Mouse (Mus musculus): ENCODE data around the gene Syt5.
A peak's percentile ranks its signal among the peaks of the same experiment; 100 is the strongest.

Gene Syt5

DNA sequence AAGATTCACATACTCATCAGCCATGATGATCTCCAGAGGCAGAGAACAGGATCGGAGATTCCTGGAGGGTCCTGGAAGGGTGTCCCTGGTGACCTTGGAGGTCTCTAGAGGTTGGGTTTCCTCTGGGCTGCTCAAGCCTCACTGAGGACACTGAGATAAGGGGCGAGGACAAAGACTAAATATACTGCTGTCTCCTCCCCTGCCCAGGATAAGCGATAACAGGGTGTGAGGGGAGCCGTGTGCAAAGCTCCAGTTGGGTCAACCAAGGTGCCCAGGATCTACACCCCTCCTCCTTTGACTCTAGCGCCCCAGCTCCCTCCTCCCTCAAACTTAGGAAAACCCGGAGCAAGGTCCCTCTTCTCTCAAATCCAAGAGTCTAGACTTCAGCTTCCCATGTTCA is 25.0 kb downstream of the Syt5 start:
- DNase-seq: no peak

DNA sequence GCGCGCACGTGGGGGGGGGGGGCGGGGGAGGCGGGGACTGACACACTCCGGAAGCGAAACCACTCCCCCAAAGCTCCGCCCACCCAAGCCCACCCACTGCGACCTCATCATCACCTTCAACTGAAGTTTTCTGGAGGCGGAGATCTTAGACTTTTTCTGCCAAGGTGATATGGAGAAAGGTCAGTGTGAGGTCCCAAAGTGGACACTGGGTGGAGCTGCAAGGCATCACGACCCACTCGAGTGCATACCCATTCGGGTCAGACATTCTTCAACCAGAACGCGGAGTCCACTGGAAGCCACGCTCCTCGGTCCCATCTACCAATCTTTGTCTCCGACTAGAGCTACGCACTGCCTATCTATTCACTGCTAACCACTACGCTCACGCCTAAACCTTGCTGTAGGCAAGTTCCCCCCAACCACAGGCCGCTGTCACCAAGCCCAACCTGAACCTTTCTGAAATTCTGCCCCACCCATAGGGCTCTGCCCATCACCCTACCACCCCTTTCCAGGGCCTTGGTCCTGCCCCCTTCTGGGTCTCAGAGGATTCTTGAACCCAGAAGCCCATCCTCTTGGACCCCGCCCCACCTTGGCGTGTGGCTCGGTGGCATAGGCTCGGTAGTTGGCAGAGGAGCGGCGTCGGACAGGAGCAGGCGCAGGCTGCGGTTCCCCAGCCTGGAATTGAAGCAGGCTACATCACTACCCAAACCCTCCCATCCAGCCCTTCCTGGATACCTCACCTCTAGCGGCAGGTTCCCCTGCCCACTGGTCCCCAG is 25.9 kb downstream of the Syt5 start:
- peak in 1 of 2 experiments; percentile 14 for DNase-seq

DNA sequence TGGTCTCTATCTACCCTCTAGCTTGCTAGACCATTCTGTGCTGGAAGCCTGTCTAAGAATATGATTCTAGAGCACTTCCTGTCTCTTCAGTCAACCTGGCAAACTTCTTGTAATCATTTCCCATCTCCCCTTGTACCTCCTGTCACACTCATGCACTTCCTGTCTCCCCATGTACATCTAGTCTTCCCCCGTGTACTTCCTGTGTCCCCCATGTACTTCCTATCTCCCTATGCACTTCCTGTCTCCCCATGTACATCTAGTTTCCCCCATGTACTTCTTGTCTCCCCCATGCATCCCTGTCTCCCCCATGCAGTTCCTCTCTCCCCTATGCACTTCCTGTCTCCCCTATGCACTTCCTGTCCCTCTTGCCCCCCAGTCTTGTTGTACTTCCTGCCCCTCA is 28.9 kb downstream of the Syt5 start:
- no peak for DNase-seq

DNA sequence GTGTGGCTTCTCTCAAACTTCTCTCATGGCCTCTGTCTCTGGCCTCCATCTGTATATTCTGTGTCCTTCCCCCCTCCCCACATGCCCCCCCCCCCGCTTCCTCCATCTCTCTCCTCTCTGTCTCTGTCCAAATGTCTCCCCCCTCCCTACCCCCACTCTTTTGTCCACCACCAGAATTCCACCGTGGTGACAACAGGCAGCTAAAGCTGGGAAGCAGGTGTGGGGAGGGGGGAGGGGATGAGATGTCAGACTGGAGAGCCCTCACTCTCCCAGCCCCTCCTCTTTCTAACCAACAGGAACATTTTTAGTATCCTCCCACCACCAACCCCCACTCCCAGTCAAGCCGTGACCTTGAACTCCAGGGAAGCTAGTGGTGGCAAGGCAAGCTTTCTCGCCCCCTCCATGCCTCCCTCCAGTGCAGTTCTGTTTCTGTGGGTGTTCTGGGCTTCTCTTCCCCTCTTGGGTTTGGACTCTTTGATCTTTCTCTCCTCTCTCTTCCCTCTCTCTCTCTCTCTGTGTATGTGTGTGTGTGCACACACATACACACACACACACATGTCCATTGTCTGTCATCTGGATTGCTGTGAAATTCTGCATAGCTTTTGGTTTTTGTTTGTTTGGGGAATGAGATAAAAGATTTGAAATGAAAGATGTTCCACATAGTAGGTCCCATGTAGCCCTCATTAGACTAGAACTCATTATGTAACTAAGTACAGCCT is 30.9 kb downstream of the Syt5 start, which contains the start of gene Tnnt1:
Gene Tnnt1, minus strand, starts transcription at position 51 of the 719 bp plus-strand sequence.
- DNase-seq: no peak

- DNase-seq: no peak
These were observed 31.5 kb downstream of the Syt5 start for GRCm38 (mm10) chr7:4515853-4516252.

- no peak for DNase-seq
These were observed 33.3 kb downstream of the Syt5 start for GRCm38 (mm10) chr7:4513829-4514712.

DNA sequence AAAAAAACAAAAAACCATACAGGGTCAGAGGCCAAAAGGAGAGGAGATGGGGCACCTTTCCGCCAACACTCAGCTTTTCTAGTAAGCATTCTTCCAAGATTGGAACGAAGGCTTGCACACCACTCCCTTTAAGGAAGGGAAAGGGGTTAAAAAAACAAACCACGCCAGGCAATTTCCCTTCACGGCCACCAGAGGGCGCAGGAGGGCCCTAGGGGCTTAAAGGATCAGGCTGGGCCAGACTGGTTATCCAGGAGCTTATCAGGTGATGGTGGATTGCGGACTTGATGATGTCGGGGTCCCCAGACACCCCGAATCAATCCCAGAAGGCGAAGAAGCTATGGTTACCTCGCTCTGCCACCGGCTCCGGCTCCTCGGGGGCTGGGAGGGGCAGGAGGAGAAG is 34.1 kb downstream of the Syt5 start:
- DNase-seq: peak; percentile 47 to 55

GRCm38 (mm10) chr7:4511489-4512224 is 35.7 kb downstream of the Syt5 start:
- DNase-seq: no peak

DNA sequence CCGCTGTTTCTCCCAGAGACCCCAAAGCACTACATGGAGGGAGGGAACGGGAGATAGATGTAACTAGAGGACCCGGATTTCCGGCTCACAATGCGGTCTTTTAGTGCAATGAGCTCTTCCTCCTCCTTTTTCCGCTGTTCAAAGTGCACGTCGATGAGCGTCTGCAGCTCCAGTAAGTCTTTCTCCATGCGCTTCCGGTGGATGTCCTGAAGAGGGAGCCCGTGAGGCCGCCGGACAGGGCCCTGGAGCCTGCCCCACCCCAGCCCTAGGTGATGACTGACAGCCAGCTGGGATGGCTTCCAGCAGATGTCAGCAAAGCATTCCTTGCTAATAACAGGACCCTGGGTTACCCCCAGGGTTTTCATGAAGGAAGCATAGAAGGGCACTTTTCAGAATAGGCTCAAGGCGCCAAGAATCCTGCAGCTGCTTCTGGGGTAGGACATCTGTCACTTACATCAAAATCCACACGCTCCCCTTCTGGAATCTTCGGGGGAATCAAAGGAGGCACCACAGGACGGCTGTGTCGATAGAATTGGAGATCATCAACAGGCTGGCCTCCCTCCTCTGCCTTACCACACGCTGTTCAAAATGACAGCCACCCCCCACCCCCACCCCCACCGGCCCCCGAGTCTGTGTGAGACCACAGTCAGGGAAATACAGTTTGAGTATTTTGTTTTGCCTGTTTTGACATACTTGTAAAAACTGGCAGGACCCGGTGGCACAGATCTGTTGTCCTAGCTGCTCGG is 37.3 kb downstream of the Syt5 start:
- peak; percentile 79 to 82 for DNase-seq

DNA sequence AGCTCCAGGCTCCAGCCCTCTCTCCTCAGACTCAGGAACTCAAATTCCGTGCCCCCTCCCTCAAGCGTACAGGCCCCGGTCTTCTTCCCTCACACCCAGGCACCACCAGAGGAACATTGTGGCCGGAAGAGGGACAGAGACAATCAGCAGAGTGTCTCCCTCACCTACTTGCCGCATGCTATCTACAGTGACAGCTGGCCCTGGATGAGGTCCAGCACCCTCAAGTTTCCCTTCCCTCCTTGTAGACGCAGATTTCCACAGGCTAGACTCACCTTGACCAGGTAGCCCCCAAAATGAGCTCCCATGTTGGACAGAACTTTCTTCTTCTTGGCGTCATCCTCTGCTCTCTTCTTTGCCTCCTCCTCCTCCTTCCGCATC is 38.6 kb downstream of the Syt5 start:
- no peak for DNase-seq

DNA sequence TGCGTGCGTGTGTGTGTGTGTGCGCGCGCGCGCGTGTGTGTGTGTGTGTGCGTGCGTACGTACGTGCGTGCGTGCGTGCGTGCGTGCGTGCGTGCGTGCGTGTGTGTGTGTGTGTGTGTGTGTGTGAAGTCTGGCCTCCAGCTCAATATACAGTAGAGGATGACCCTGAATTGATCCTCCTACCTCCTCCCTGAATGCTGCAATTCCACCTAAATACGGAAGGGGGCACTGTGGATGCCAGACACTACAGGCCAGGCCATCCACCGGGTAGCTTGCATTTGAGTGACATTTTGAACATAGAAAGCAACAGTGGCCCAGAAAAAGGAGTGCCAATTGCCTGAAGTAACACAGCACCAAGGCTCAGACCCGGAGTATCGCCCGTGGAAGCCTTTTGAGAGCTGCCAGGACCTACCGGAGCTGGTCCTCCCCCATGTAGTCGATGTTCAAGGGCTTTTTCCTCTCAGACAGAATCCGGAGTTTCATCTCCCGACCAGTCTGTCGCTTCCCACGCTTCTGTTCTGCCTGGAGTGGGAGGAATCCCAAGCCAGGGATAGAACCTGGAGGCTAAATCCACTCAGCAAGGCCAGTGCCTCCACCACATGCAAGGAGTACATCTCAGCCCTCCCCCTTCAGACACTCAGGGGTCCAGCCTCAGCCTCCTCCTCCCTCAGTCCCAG is 39.1 kb downstream of the Syt5 start:
- DNase-seq: no peak

GRCm38 (mm10) chr7:4507220-4507619 is 40.1 kb downstream of the Syt5 start:
- DNase-seq: no peak

DNA sequence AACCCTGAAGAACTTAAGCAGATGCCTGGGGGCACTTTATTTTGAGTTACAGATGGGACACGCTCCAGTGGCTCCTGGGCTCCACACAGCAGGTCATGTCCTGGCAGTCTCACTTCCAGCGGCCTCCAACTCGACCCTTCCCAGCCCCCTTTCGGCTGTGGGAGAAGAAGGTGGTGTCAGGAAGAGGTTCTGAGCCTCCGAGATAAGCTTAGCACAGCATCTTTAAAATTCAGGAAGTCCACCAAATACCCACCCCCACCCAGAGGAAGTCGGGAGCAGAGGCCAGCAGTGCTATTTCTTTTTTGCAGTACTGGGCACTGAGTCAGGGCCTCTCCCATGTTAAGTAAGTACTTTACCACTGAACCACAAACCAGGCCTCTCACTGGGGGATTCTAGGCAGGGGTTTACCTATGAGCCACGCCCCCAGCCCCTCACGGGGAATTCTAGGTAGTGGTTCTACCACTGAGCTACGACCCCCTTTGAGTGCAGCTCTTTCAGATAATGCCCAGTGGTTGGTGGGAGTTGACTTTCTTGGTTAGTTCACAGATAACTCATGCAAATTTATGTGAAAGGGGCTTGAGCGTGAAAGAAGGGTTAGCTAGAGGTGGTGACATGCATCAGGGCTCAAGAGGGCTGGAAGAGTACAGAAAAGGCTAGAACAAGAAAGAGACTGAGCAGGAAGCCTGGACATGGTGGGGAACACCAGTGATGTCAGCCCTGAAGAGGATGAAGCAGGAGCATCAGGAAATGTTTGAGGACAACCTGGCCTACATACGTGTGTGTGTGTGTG is 42.5 kb downstream of the Syt5 start:
- no peak for DNase-seq

DNA sequence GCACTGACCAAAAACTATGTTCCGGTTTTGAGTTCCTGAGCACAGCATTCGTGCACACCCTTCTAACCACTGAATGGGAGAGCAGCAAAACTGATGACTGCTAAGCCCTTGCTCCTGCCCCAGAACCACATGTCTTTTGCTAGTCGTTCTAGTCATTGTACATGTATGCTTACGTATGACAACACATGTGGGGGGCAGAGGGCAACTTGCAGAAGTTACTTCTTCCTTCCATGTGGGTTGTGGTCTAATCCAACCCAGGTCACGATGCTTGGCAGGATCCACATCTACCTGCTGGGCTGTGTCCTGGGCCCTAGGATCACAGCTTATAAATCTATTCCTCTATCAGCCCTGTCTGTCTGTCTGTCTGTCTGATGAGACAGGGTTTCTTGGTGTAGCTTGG is 43.5 kb downstream of the Syt5 start:
- DNase-seq: no peak

DNA sequence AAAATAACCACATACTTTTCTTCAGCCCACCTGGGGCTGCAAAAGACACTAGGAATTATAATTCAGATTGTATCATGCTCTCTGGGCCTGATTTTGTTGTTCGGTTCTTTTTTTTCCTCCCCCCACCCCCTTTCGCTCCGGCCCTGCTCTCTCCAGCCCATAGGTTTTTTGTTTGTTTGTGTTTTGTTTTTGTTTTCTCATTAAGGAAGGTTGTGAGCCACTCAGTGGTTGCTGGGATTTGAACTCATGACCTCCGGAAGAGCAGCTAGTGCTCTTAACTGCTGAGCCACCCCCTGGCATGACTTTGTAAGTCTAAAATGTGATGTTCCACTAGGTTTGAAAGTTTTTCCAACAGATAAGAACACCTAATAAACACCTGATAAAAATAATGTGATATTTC is 44.2 kb downstream of the Syt5 start:
- DNase-seq: no peak

DNA sequence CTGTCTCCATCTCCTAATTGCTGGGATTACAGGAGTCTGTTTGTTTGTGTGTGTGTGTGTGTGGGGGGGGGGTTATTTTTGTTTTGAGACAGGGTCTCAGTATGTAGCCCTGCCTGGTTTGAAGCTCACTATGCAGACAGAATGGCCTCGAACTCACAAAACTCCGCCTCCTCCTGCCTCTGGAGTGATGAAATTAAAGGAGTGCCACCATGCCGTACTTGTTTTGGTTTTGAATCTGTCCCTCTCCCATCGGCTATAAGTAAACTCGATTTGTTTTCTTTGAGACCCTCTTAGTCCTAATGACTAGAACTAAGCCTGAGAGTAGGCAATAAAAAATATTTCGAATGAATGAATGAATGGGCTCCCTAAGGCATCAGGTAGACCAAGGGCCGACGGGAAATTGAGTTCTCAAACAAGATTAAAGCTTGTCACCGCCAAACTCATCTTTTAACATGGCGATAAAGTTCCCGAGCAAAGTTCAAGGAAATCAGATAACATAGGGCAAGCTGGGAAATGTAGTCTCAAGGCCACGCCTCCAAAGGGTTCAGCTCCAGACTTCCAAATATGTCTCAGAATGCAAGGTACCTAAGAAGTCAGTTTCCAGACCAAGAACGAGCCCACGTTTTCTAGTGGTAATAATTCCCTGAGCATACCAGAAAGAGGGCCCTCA is 44.8 kb downstream of the Syt5 start:
- DNase-seq: peak; percentile 54 to 58

DNA sequence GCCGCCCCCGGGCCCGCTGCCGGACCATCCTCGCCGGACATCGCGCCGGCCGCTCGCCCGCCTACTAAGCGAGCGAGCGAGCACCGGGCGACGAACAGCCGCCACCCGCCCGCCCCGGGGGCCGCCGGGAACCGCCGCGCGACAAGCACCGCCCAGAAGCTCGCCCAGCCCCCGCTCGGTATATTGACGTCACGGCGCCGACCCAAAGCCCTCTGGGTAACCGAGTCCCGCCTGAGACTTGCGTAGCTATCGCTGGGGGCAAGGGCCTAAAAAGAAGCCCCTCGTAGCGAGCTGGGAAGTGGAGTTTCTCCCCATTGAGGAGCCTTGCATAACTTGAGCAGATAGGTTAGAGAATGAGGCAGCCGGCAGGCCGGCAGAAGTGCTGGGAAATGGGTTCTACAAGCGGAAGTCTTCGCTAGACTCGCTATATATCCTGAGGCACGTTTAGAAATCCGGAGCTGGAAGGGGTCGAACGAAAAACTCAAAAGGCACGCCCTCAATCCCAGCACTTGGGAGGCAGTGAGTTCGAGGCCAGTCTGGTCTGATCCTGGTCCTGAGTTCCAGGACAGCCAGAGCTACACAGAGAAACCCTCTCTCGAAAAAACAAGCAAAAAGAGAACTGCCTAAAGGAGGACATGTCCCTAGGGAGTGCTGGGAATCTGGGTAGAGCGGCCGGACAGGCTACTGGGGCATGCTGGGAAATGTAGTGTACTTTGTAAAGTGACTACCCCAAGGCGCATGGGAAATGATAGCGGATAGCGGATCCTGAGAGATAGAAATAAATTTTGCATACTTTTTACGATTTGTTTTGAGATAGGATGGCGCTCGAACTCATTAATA is 45.6 kb downstream of the Syt5 start, which contains the start of gene Ppp1r12c:
Gene Ppp1r12c, minus strand, starts transcription at position 123 of the 840 bp plus-strand sequence.
- peak; percentile 98 to 99 for DNase-seq

- peak; percentile 79 to 82 for DNase-seq
These were observed 46.4 kb downstream of the Syt5 start for GRCm38 (mm10) chr7:4500892-4501471.

Measured in cerebellum, postnatal 10 days (tissue).